Mouse (Mus musculus) CH12.LX (cell line): ENCODE measurements around the gene Ttll6. TPM values are rescaled to one million over a fixed set of nuclear protein-coding genes. Genes with fewer than 3 reads are reported as not detected.

Experiments used
- DNase-seq: peaks from one replicate; pipeline ENCODE4 v3.0.0-alpha.2; 2013; ENCODE audit errors: extremely low read depth
- H3K27ac ChIP-seq: 2 replicates; pipeline ENCODE4 v1.5.1; 2012; ENCODE audit warnings: low read depth, mild to moderate bottlenecking, control low read depth, moderate library complexity; ENCODE audit not compliant: insufficient read depth
- H3K27me3 ChIP-seq: replicated peaks from 2 replicates; pipeline ENCODE3; 2012; ENCODE audit warnings: inconsistent platforms
- H3K36me3 ChIP-seq, 2 experiments: replicated peaks in 1 of 2; 2 replicates each; pipeline versions ENCODE3 to v1.6.1; 2012; ENCODE audit warnings: inconsistent platforms in 1 of 2, low read length in 1 of 2, mild to moderate bottlenecking in 1 of 2, mixed read lengths in 1 of 2, moderate library complexity in 1 of 2; ENCODE audit not compliant: control insufficient read depth in 1 of 2, insufficient read depth in 1 of 2
- H3K4me1 ChIP-seq, 2 experiments: 2 replicates each; pipeline ENCODE4 v1.6.1; 2012; ENCODE audit warnings: inconsistent platforms in 1 of 2, moderate library complexity in 1 of 2; ENCODE audit not compliant: insufficient read depth in 2 of 2, control insufficient read depth in 1 of 2
- H3K4me2 ChIP-seq: 2 replicates; pipeline ENCODE4 v1.6.1; 2012; ENCODE audit warnings: low read depth, mild to moderate bottlenecking, control low read depth; ENCODE audit not compliant: poor library complexity, insufficient read depth, severe bottlenecking
- H3K4me3 ChIP-seq, 3 experiments: fragments of 150-350 bp in 1 of 3; sonication (generic) in 1 of 3; replicated peaks in 1 of 3; 2 replicates each; pipeline versions ENCODE3 to v1.5.1; 2011 to 2012; ENCODE audit warnings: low read depth in 2 of 3, low read length in 2 of 3, mild to moderate bottlenecking in 2 of 3, moderate library complexity in 2 of 3, control low read depth in 1 of 3, improper control_type of control experiment in 1 of 3, inconsistent platforms in 1 of 3, mixed read lengths in 1 of 3; ENCODE audit not compliant: poor library complexity in 1 of 3
- H3K79me2 ChIP-seq: replicated peaks from 2 replicates; pipeline ENCODE4 v1.6.1; 2012; ENCODE audit warnings: mild to moderate bottlenecking, moderate library complexity; ENCODE audit not compliant: control insufficient read depth, poor library complexity, insufficient read depth, severe bottlenecking; ENCODE audit errors: extremely low read depth
- H3K9ac ChIP-seq: 2 replicates; pipeline ENCODE4 v1.6.1; 2012; ENCODE audit warnings: low read depth, mild to moderate bottlenecking, control low read depth, moderate library complexity; ENCODE audit not compliant: insufficient read depth
- H3K9me3 ChIP-seq: replicated peaks from 2 replicates; pipeline ENCODE3; 2012; ENCODE audit warnings: low read length, inconsistent platforms, mixed read lengths
- BHLHE40 ChIP-seq: IDR thresholded peaks from 2 replicates; pipeline ENCODE4 v1.6.1; 2011; ENCODE audit warnings: mild to moderate bottlenecking, low read depth, low read length, improper control_type of control experiment
- CHD1 ChIP-seq: IDR thresholded peaks from 2 replicates; pipeline ENCODE4 v1.6.1; 2012; ENCODE audit warnings: low read depth, low read length, improper control_type of control experiment, inconsistent platforms
- CHD2 ChIP-seq: IDR thresholded peaks from 2 replicates; pipeline ENCODE4 v1.6.1; 2011; ENCODE audit warnings: low read length, improper control_type of control experiment
- CTCF ChIP-seq, 2 experiments: IDR thresholded peaks in 1 of 2; conservative IDR thresholded peaks in 1 of 2; 2 replicates each; pipeline ENCODE4 v1.5.1; 2011 to 2012; ENCODE audit warnings: low read depth in 2 of 2, low read length in 2 of 2, improper control_type of control experiment in 1 of 2, inconsistent platforms in 1 of 2, mild to moderate bottlenecking in 1 of 2, moderate library complexity in 1 of 2
- E2F4 ChIP-seq: IDR thresholded peaks from 2 replicates; pipeline ENCODE4 v1.6.1; 2011; ENCODE audit warnings: low read depth, low read length, improper control_type of control experiment; ENCODE audit not compliant: insufficient replicate concordance
- ELF1 ChIP-seq: IDR thresholded peaks from 2 replicates; pipeline ENCODE4 v1.6.1; 2014; ENCODE audit warnings: low read depth, mild to moderate bottlenecking, inconsistent platforms, low read length, improper control_type of control experiment
- EP300 ChIP-seq: IDR thresholded peaks from 2 replicates; pipeline ENCODE4 v1.6.1; 2011; ENCODE audit warnings: low read length, improper control_type of control experiment
- ETS1 ChIP-seq: conservative IDR thresholded peaks from 2 replicates; pipeline ENCODE4 v1.6.1; 2012; ENCODE audit warnings: low read depth, mild to moderate bottlenecking, inconsistent platforms, low read length, improper control_type of control experiment, moderate library complexity
- GABPA ChIP-seq: IDR thresholded peaks from 2 replicates; pipeline ENCODE4 v1.6.1; 2012; ENCODE audit warnings: low read depth, low read length, improper control_type of control experiment, inconsistent platforms; ENCODE audit not compliant: insufficient replicate concordance
- HCFC1 ChIP-seq: IDR thresholded peaks from 2 replicates; pipeline ENCODE4 v1.6.1; 2012; ENCODE audit warnings: low read depth, mild to moderate bottlenecking, inconsistent platforms, low read length, improper control_type of control experiment
- IRF4 ChIP-seq: IDR thresholded peaks from 2 replicates; pipeline ENCODE4 v1.6.1; 2014; ENCODE audit warnings: low read depth, mild to moderate bottlenecking, inconsistent platforms, low read length, improper control_type of control experiment
- JUN ChIP-seq: IDR thresholded peaks from 2 replicates; pipeline ENCODE4 v1.6.1; 2011; ENCODE audit warnings: low read depth, mild to moderate bottlenecking, low read length, improper control_type of control experiment, moderate library complexity; ENCODE audit not compliant: insufficient read depth
- JUND ChIP-seq: conservative IDR thresholded peaks from 2 replicates; pipeline ENCODE4 v1.6.1; 2011; ENCODE audit warnings: low read depth, low read length, improper control_type of control experiment
- KAT2A ChIP-seq: IDR thresholded peaks from 2 replicates; pipeline ENCODE4 v1.6.1; 2012; ENCODE audit warnings: low read length, improper control_type of control experiment, inconsistent platforms; ENCODE audit not compliant: insufficient replicate concordance
- MAFK ChIP-seq: IDR thresholded peaks from 2 replicates; pipeline ENCODE4 v1.6.1; 2011; ENCODE audit warnings: low read length, improper control_type of control experiment; ENCODE audit not compliant: insufficient replicate concordance
- MAX ChIP-seq: IDR thresholded peaks from 2 replicates; pipeline ENCODE4 v1.6.1; 2011; ENCODE audit warnings: low read length, improper control_type of control experiment
- MAZ ChIP-seq: IDR thresholded peaks from 2 replicates; pipeline ENCODE4 v1.6.1; 2012; ENCODE audit warnings: low read depth, mild to moderate bottlenecking, inconsistent platforms, low read length, improper control_type of control experiment, moderate library complexity
- MEF2A ChIP-seq: IDR thresholded peaks from 2 replicates; pipeline ENCODE4 v1.6.1; 2014; ENCODE audit warnings: low read depth, mild to moderate bottlenecking, inconsistent platforms, low read length, improper control_type of control experiment, borderline replicate concordance
- MXI1 ChIP-seq: IDR thresholded peaks from 2 replicates; pipeline ENCODE4 v1.6.1; 2011; ENCODE audit warnings: mild to moderate bottlenecking, low read depth, low read length, improper control_type of control experiment
- MYC ChIP-seq: IDR thresholded peaks from 2 replicates; pipeline ENCODE4 v1.6.1; 2011; ENCODE audit warnings: low read depth, mild to moderate bottlenecking, improper control_type of control experiment, low read length
- NELFE ChIP-seq: IDR thresholded peaks from 2 replicates; pipeline ENCODE4 v1.6.1; 2011; ENCODE audit warnings: low read depth, low read length, improper control_type of control experiment
- NRF1 ChIP-seq: IDR thresholded peaks from 2 replicates; pipeline ENCODE4 v1.6.1; 2014; ENCODE audit warnings: low read depth, mild to moderate bottlenecking, inconsistent platforms, low read length, improper control_type of control experiment, moderate library complexity
- PAX5 ChIP-seq: IDR thresholded peaks from 2 replicates; pipeline ENCODE4 v1.6.1; 2012; ENCODE audit warnings: low read length, inconsistent platforms, mixed read lengths
- POLR2A ChIP-seq: IDR thresholded peaks from 2 replicates; pipeline ENCODE4 v1.6.1; 2011; ENCODE audit warnings: low read depth, mild to moderate bottlenecking, improper control_type of control experiment, low read length
- POLR2AphosphoS2 ChIP-seq: IDR thresholded peaks from 2 replicates; pipeline ENCODE4 v1.6.1; 2011; ENCODE audit warnings: low read depth, low read length, improper control_type of control experiment
- RAD21 ChIP-seq: IDR thresholded peaks from 2 replicates; pipeline ENCODE4 v1.6.1; 2011; ENCODE audit warnings: low read depth, mild to moderate bottlenecking, low read length, improper control_type of control experiment, moderate library complexity
- RCOR1 ChIP-seq: conservative IDR thresholded peaks from 2 replicates; pipeline ENCODE4 v1.6.1; 2012; ENCODE audit warnings: low read depth, mild to moderate bottlenecking, inconsistent platforms, low read length, improper control_type of control experiment
- SIN3A ChIP-seq: IDR thresholded peaks from 2 replicates; pipeline ENCODE4 v1.6.1; 2012; ENCODE audit warnings: low read length, improper control_type of control experiment, inconsistent platforms
- SMC3 ChIP-seq: IDR thresholded peaks from 2 replicates; pipeline ENCODE4 v1.6.1; 2011; ENCODE audit warnings: low read depth, low read length, improper control_type of control experiment
- TBP ChIP-seq: conservative IDR thresholded peaks from 2 replicates; pipeline ENCODE4 v1.6.1; 2011; ENCODE audit warnings: low read depth, low read length, improper control_type of control experiment
- TCF12 ChIP-seq: IDR thresholded peaks from 2 replicates; pipeline ENCODE4 v1.6.1; 2014; ENCODE audit warnings: low read depth, mild to moderate bottlenecking, inconsistent platforms, low read length, improper control_type of control experiment
- UBTF ChIP-seq: IDR thresholded peaks from 2 replicates; pipeline ENCODE4 v1.6.1; 2012; ENCODE audit warnings: low read depth, mild to moderate bottlenecking, inconsistent platforms, low read length, improper control_type of control experiment, moderate library complexity
- USF1 ChIP-seq: IDR thresholded peaks from 2 replicates; pipeline ENCODE4 v1.6.1; 2014; ENCODE audit warnings: low read depth, mild to moderate bottlenecking, inconsistent platforms, low read length, improper control_type of control experiment
- USF2 ChIP-seq: conservative IDR thresholded peaks from 2 replicates; pipeline ENCODE4 v1.6.1; 2011; ENCODE audit warnings: low read depth, low read length, improper control_type of control experiment
- ZC3H11A ChIP-seq: IDR thresholded peaks from 2 replicates; pipeline ENCODE4 v1.6.1; 2012; ENCODE audit warnings: low read depth, mild to moderate bottlenecking, inconsistent platforms, low read length, improper control_type of control experiment
- ZKSCAN1 ChIP-seq: IDR thresholded peaks from 2 replicates; pipeline ENCODE4 v1.6.1; 2012; ENCODE audit warnings: low read depth, inconsistent platforms, low read length, improper control_type of control experiment, borderline replicate concordance
- ZMIZ1 ChIP-seq: IDR thresholded peaks from 2 replicates; pipeline ENCODE4 v1.6.1; 2012; ENCODE audit warnings: low read depth, mild to moderate bottlenecking, inconsistent platforms, low read length, improper control_type of control experiment
- ZNF384 ChIP-seq: IDR thresholded peaks from 2 replicates; pipeline ENCODE4 v1.6.1; 2012; ENCODE audit warnings: low read depth, low read length, improper control_type of control experiment, inconsistent platforms
- dilution Hi-C: fragments of 300-500 bp; cut with MboI; formaldehyde crosslinking; loops from 2 replicates; pipeline ENCODE4 v1.14.3; 2020; ENCODE audit warnings: low sequenced_read_pairs; ENCODE audit not compliant: extremely low pct_unique_long_range_greater_than_20kb, extremely low pct_ligation_motif_present
- in situ Hi-C: fragments of 300-500 bp; cut with MboI; formaldehyde crosslinking; loops from 3 replicates; pipeline ENCODE4 v1.14.3; 2019; ENCODE audit warnings: low sequenced_read_pairs, low pct_ligation_motif_present, low pct_unique_long_range_greater_than_20kb, mixed read lengths
- polyA plus RNA-seq: library from polyadenylated mRNA; unstranded; fragments of >175 nt; gene quantifications from 2 replicates; pipeline ENCODE4 v1.2.1, GENCODE M21; 2012; ENCODE audit warnings: low read depth; ENCODE audit not compliant: insufficient read length
- total RNA-seq, 2 experiments: library from RNA; depleted of rRNA; stranded (reverse); fragments of 300-350 nt in 1 of 2; fragments of >200 nt in 1 of 2; gene quantifications; 2 replicates each; pipeline ENCODE4 v1.2.3; 2012 to 2014

Gene Ttll6
- total and polyA plus RNA-seq, 3 experiments, result 0.09 TPM; not detected in 2

DNA sequence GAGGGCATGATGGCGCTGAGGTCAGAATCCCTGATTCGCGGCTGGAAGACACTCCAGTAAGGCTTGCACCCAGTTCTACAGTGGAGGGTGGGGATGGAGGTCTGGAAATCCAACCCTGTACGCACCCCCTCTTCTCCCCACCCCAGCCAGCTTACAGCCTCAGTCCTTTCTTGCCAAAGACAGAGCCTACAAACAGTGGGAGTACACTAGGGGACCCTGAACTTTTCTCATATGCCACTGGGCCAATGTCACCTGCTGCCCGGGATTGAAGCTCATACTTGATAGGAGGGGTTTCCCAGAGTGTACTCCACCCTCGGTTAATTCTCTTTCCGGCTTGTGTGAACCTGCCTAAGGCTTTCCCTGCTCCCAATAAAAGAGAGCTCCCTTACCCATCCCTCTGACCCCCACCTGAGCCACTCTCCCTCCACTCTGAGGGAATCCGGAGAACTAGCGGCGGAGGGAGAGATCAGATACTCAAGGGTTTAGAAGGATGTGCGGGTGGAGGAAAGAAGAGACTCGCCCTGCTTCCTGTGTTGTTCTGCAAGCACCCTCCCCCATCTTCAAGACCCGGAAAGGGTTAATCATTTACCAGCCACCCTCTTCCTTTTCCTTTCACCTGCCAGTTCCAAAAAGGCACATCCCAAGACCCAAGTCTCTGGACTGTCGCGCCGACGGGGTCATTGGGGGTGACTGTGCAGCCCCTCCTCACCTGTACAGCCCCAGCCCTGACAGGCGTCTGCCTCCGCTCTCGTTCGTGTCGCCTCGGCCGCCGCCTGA lies 39.1 kb downstream of the Ttll6 start:
- peaks cover 3 to 17% of the 10 kb centered on the region in 2 experiments for H3K4me1 ChIP-seq
- no peaks in the 10 kb centered on the region for H3K9me3 ChIP-seq
- peak overlapping the region; percentile 22; the same call in 1 of the 2 replicates for H3K27ac ChIP-seq
- no peaks in the 10 kb centered on the region for H3K36me3 ChIP-seq
- in situ Hi-C loops (no loop called here), dilution Hi-C loops (no loop called here)
- TF ChIP-seq ZMIZ1 (no peak), UBTF (no peak; the same call in 1 of the 2 replicates), ETS1 (no peak), IRF4 (no peak; the same call in 1 of the 2 replicates), EP300 (no peak), CHD1 (peak; percentile 78; the same call in 1 of the 2 replicates), CHD2 (peak; percentile 80; the same call in 1 of the 2 replicates), BHLHE40 (no peak), MXI1 (no peak), RAD21 (no peak), E2F4 (no peak), ELF1 (peak; percentile 81), JUN (no peak), TBP (peak; percentile 61), MYC (0 out of 2 replicates have a peak, but pooled peaks have one; percentile 23), SMC3 (no peak), MAX (no peak; the same call in 1 of the 2 replicates), NELFE (peak; percentile 19), USF1 (no peak), MAZ (0 out of 2 replicates have a peak, but pooled peaks have one; percentile 32), ZKSCAN1 (no peak), MAFK (no peak), KAT2A (peak; percentile 23; the same call in 1 of the 2 replicates), PAX5 (no peak), HCFC1 (peak; percentile 69), JUND (no peak), NRF1 (no peak), POLR2A (peak; percentile 32; the same call in 1 of the 2 replicates), TCF12 (peak; percentile 35; the same call in 1 of the 2 replicates), ZNF384 (no peak), MEF2A (peak; percentile 13; the same call in 1 of the 2 replicates), CTCF (conservative IDR thresholded peaks at IDR 0.05 in 1 of 2, IDR thresholded peaks at IDR 0.05 in 1 of 2; ENCODE audit: low read depth in 2 of 2, low read length in 2 of 2) (no peak), SIN3A (no peak), RCOR1 (no peak), GABPA (no peak), USF2 (no peak), ZC3H11A (no peak), POLR2AphosphoS2 (no peak)
- H3K4me3 ChIP-seq, result peak overlapping the region; percentile 63 to 67 (median 64)
- peaks cover 80% of the 10 kb centered on the region for H3K27me3 ChIP-seq
- peak overlapping the region; percentile 77 for H3K4me2 ChIP-seq
- DNase-seq, result peak; percentile 58
- no peaks in the 10 kb centered on the region for H3K79me2 ChIP-seq
- peak overlapping the region; percentile 52 for H3K9ac ChIP-seq
